Comparison of ENCODE assay signal across 17 mouse cellular contexts in the genomic region with DNA sequence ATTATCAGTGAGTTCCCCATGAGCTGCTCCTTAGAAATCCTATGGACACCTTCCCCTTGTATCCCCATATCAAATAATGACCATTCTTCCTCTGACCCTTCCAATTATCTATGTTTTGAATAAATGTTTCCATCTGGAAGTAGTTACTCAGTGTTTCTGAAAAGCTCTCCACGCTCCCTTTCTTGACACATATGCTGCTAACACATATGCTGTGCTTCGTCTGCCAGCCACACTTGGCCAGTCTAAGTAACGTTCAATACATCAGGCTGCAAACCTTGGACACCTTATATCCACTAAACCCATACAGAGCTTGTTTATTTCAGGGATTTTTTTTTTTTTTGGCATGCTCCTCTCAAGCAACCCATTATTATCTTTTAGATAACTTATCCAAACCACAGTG.
"Had no signal": no experiment of that assay in that cellular context is flagged by ENCODE, and none has a peak within 500 bp of the region (broad histone marks: within the 10 kb centered on the region; RNA-seq: fewer than 3 reads in every experiment).

No protein-coding gene starts in this region.

- H3K9ac ChIP-seq: neural tube, embryonic 12.5 days; neural tube, embryonic 13.5 days; neural tube, embryonic 15.5 days; stomach, embryonic 15.5 days had no signal

- H3K27me3 ChIP-seq: neural tube, embryonic 12.5 days; neural tube, embryonic 13.5 days; neural tube, embryonic 15.5 days; stomach, embryonic 15.5 days had no signal

- H3K9me3 ChIP-seq: neural tube, embryonic 12.5 days; neural tube, embryonic 13.5 days; neural tube, embryonic 15.5 days; stomach, embryonic 15.5 days had no signal

- DNase-seq: retina, postnatal 1 day; right cerebral cortex, adult 18-20 months; right cerebral cortex, postnatal 14 days; right cerebral cortex, postnatal 25 days; right cerebral cortex, postnatal 4 days; spleen, adult 18-20 months; thymus, adult 18-20 months; thymus, adult 2 months; thymus, postnatal 14 days; thymus, postnatal 25 days; thymus, postnatal 36 days; thymus, postnatal 4 days had no signal

- H3K27ac ChIP-seq: neural tube, embryonic 12.5 days; neural tube, embryonic 13.5 days; neural tube, embryonic 15.5 days; stomach, embryonic 15.5 days; stomach, postnatal 0 days had no signal

- H3K4me1 ChIP-seq: neural tube, embryonic 12.5 days; stomach, embryonic 15.5 days had no signal

- H3K36me3 ChIP-seq: neural tube, embryonic 13.5 days; neural tube, embryonic 15.5 days; stomach, embryonic 15.5 days had no signal

- H3K4me2 ChIP-seq: neural tube, embryonic 12.5 days; neural tube, embryonic 13.5 days; neural tube, embryonic 15.5 days; stomach, embryonic 15.5 days had no signal

- H3K4me3 ChIP-seq: neural tube, embryonic 12.5 days; neural tube, embryonic 13.5 days; neural tube, embryonic 15.5 days; stomach, embryonic 15.5 days had no signal
